Mouse (Mus musculus) liver, adult 2 months (tissue): Measurements from ENCODE around the gene Fanci.

ENCODE experiments used
- CTCF ChIP-seq: fragments of 200-500 bp; IDR thresholded peaks from 2 replicates; pipeline ENCODE4 v1.5.1; 2011; ENCODE audit warnings: low read depth, low read length, control low read depth
- POLR2A ChIP-seq: fragments of 200-500 bp; IDR thresholded peaks from 2 replicates; pipeline ENCODE4 v1.6.1; 2011; ENCODE audit warnings: low read length, control low read depth; ENCODE audit not compliant: insufficient read depth; ENCODE audit errors: extremely low read depth

DNA sequence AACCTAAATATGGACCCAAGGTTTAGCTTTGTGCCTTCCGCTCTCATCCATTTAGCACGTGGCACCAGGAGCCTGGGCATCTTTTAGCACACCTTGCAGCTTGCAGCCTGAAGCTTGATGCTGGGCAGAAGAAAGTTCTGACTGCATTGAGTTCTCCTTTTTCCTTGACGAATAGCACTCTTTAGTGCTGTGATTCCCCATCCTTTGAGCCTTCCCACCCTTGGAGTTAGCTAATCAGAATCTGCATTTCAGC is 32.6 kb upstream of the Fanci start:
- TF ChIP-seq POLR2A = no peak
- no peak for TF ChIP-seq CTCF
